Comparison of ENCODE assay signal across 9 mouse cellular contexts in genomic region chr19:5715793-5716688, GRCm38 (mm10). TPM values are rescaled to one million over a fixed set of nuclear protein-coding genes. Genes with fewer than 3 reads are reported as not detected.
DNase-seq lines count a peak whose midpoint lies in the region; ATAC-seq and TF ChIP-seq lines count a peak whose summit lies in the region.
"Had no signal": no experiment of that assay in that cellular context is flagged by ENCODE, and none has a peak within 500 bp of the region (broad histone marks: within the 10 kb centered on the region; RNA-seq: fewer than 3 reads in every experiment).

No protein-coding gene starts in this region.

- 30% methylated on average over 43 of the region's 43 CpGs for WGBS in kidney, embryonic 16.5 days
- WGBS in lung, embryonic 15.5 days = 33% methylated on average over 43 of the region's 43 CpGs

- H3K27ac ChIP-seq in MEL (ENCODE audit: control insufficient read depth, low read depth, low read length) = no peak overlapping the region
- no peak overlapping the region for H3K27ac ChIP-seq in kidney, embryonic 16.5 days (ENCODE audit: low read length)
- H3K27ac ChIP-seq in lung, embryonic 15.5 days = no peak overlapping the region

- no peak for TF ChIP-seq RAD21 in MEL (IDR thresholded peaks at IDR 0.05; ENCODE audit: low read depth, low read length)

- peak; percentile 11 to 31 (median 16); a peak in 3 of 6 replicates for TF ChIP-seq CTCF in MEL (IDR thresholded peaks at IDR 0.05 in 2 of 3, conservative IDR thresholded peaks at IDR 0.05 in 1 of 3; ENCODE audit: control insufficient read depth in 1 of 3, insufficient read depth in 1 of 3, low read depth in 2 of 3, low read length in 3 of 3, poor library complexity in 1 of 3, severe bottlenecking in 1 of 3)

- no peaks in the 10 kb centered on the region for H3K9me3 ChIP-seq in MEL (replicated peaks; ENCODE audit: insufficient read depth, low read length)
- H3K9me3 ChIP-seq in erythroblast, embryonic 14.5 days (ENCODE audit: control insufficient read depth, low read length) = no peaks in the 10 kb centered on the region
- H3K9me3 ChIP-seq in kidney, embryonic 16.5 days (ENCODE audit: low read length) = no peaks in the 10 kb centered on the region
- no peaks in the 10 kb centered on the region for H3K9me3 ChIP-seq in lung, embryonic 15.5 days

- H3K4me3 ChIP-seq in MEL (ENCODE audit: control insufficient read depth in 1 of 2, insufficient read depth in 1 of 2, low read depth in 2 of 2, low read length in 2 of 2) = no peak overlapping the region
- H3K4me3 ChIP-seq in erythroblast, embryonic 14.5 days (replicated peaks) = peak overlapping the region; percentile 45
- H3K4me3 ChIP-seq in kidney, embryonic 16.5 days (ENCODE audit: low read length) = peak overlapping the region; percentile 27
- peak overlapping the region; percentile 5; the same call in 1 of the 2 replicates for H3K4me3 ChIP-seq in lung, embryonic 15.5 days

- no peak for TF ChIP-seq POLR2A in MEL (IDR thresholded peaks at IDR 0.05; ENCODE audit: control insufficient read depth in 1 of 2, insufficient read depth in 1 of 2, low read depth in 1 of 2, low read length in 2 of 2, poor library complexity in 1 of 2)

- peaks cover 3% of the 10 kb centered on the region; the same call in 1 of the 2 replicates for H3K79me2 ChIP-seq in MEL (ENCODE audit: control insufficient read depth, insufficient read depth, low read length, poor library complexity)

- no peaks in the 10 kb centered on the region for H3K27me3 ChIP-seq in MEL (ENCODE audit: control insufficient read depth in 1 of 2, insufficient read depth in 2 of 2, low read length in 2 of 2)
- H3K27me3 ChIP-seq in erythroblast, embryonic 14.5 days (ENCODE audit: control insufficient read depth) = peaks cover 6% of the 10 kb centered on the region; the same call in 1 of the 2 replicates
- no peaks in the 10 kb centered on the region for H3K27me3 ChIP-seq in kidney, embryonic 16.5 days (ENCODE audit: insufficient read depth, low read length)
- no peaks in the 10 kb centered on the region for H3K27me3 ChIP-seq in lung, embryonic 15.5 days

- ATAC-seq in kidney, embryonic 16.5 days (ENCODE audit: low FRiP score, low TSS enrichment) = peak; percentile 33; the same call in 1 of the 2 replicates
- ATAC-seq in lung, embryonic 15.5 days (ENCODE audit: borderline replicate concordance, extremely low read depth, low FRiP score, low TSS enrichment) = peak; percentile 35

- no peak for TF ChIP-seq EP300 in MEL (IDR thresholded peaks at IDR 0.05; ENCODE audit: low read depth in 1 of 2, low read length in 2 of 2)

- H3K36me3 ChIP-seq in MEL (ENCODE audit: control insufficient read depth in 1 of 2, insufficient read depth in 2 of 2, low read length in 2 of 2) = peaks cover 6 to 14% of the 10 kb centered on the region in 2 experiments
- H3K36me3 ChIP-seq in erythroblast, embryonic 14.5 days (ENCODE audit: control insufficient read depth) = peaks cover 100% of the 10 kb centered on the region
- H3K36me3 ChIP-seq in kidney, embryonic 16.5 days (ENCODE audit: insufficient read depth, low read length) = peaks cover 24% of the 10 kb centered on the region
- peaks cover 36% of the 10 kb centered on the region for H3K36me3 ChIP-seq in lung, embryonic 15.5 days

- DNase-seq in gastrocnemius, postnatal 10 days = peak; percentile 32
- no peak for DNase-seq in gastrocnemius, adult 8-10 months (ENCODE audit: low spot score in 2 of 2)
- peak; percentile 38 for DNase-seq in MEL (ENCODE audit: low read depth, low spot score)
- DNase-seq in right cerebral cortex, postnatal 14 days = peak; percentile 60
- no peak for DNase-seq in thymus, postnatal 14 days

- H3K9ac ChIP-seq in MEL (ENCODE audit: control insufficient read depth, low read depth, low read length, poor library complexity, severe bottlenecking) = no peak overlapping the region
- H3K9ac ChIP-seq in kidney, embryonic 16.5 days (replicated peaks; ENCODE audit: low read length) = peak overlapping the region; percentile 4
- no peak overlapping the region for H3K9ac ChIP-seq in lung, embryonic 15.5 days

- H3K4me1 ChIP-seq in MEL (ENCODE audit: control insufficient read depth in 1 of 2, insufficient read depth in 2 of 2, low read length in 2 of 2) = peaks cover 0 to 4% of the 10 kb centered on the region in 2 experiments; a peak in 2 of 4 replicates
- H3K4me1 ChIP-seq in erythroblast, embryonic 14.5 days (ENCODE audit: control insufficient read depth) = peaks cover 97% of the 10 kb centered on the region
- H3K4me1 ChIP-seq in kidney, embryonic 16.5 days (ENCODE audit: insufficient read depth, low read length) = peaks cover 21% of the 10 kb centered on the region
- H3K4me1 ChIP-seq in lung, embryonic 15.5 days = peaks cover 31% of the 10 kb centered on the region

- H3K4me2 ChIP-seq in kidney, embryonic 16.5 days (replicated peaks; ENCODE audit: low read depth, low read length) = peak overlapping the region; percentile 49
- H3K4me2 ChIP-seq in lung, embryonic 15.5 days = peak overlapping the region; percentile 37

TF ChIP-seq in MEL, 35 proteins besides CTCF, POLR2A, EP300 and RAD21:
- TF ChIP-seq ETS1 (IDR thresholded peaks at IDR 0.05; ENCODE audit: low read depth, low read length) (no peak), MAFK (IDR thresholded peaks at IDR 0.05; ENCODE audit: borderline replicate concordance, low read depth, low read length) (no peak), GABPA (IDR thresholded peaks at IDR 0.05; ENCODE audit: low read depth, low read length) (no peak), TCF12 (IDR thresholded peaks at IDR 0.05; ENCODE audit: low read depth, low read length) (no peak), MXI1 (IDR thresholded peaks at IDR 0.05; ENCODE audit: low read depth, low read length) (no peak), BHLHE40 (IDR thresholded peaks at IDR 0.05; ENCODE audit: borderline replicate concordance, low read depth, low read length) (no peak), E2F4 (IDR thresholded peaks at IDR 0.05; ENCODE audit: borderline replicate concordance, low read depth, low read length) (no peak)

RNA-seq across cellular contexts. Expression of gene Ehbp1l1, which starts 10.1 kb away (rescaled TPM):
- total RNA-seq in gastrocnemius, postnatal 10 days (2021) = 100 to 1,000 TPM; 280 to 285 TPM
- total RNA-seq in gastrocnemius, adult 8-10 months (2022) = 100 to 1,000 TPM; 195 to 259 (median 242) TPM
- total RNA-seq in MEL (2012; rRNA removed) = 60.6 and 63.2 TPM in 2 replicates
- 100 to 1,000 TPM in 1 of 2 experiments, 10 to 100 TPM in 1; 77.3 to 113 TPM for polyA plus RNA-seq in MEL (2012; ENCODE audit: insufficient read depth in 1 of 2, insufficient read length in 2 of 2, low read depth in 1 of 2, low replicate concordance in 2 of 2, missing spikeins in 1 of 2)
- polyA plus RNA-seq in erythroblast, embryonic 14.5 days (2012) = 88.4 and 106 TPM in 2 replicates
- 19.5 and 25.0 TPM in 2 replicates for polyA plus RNA-seq in kidney, embryonic 16.5 days (2015; fragmentation: Nextera tagmentation; extraction: Ambion mirVana)
- 23.6 and 24.5 TPM in 2 replicates for polyA plus RNA-seq in lung, embryonic 15.5 days (2015; fragmentation: Nextera tagmentation; extraction: Ambion mirVana)

RNA-seq across cellular contexts. Expression of gene Kcnk7, which starts 11.9 kb away (rescaled TPM):
- not detected for total RNA-seq in gastrocnemius, postnatal 10 days (2021)
- total RNA-seq in gastrocnemius, adult 8-10 months (2022) = not detected
- total RNA-seq in MEL (2012; rRNA removed) = 0.16 and 0.23 TPM in 2 replicates
- under 1 TPM in 1 of 2 experiments, not detected in 1; 0.60 TPM for polyA plus RNA-seq in MEL (2012; ENCODE audit: insufficient read depth in 1 of 2, insufficient read length in 2 of 2, low read depth in 1 of 2, low replicate concordance in 2 of 2, missing spikeins in 1 of 2)
- 0.04 and 0.06 TPM in 2 replicates for polyA plus RNA-seq in erythroblast, embryonic 14.5 days (2012)
- polyA plus RNA-seq in kidney, embryonic 16.5 days (2015; fragmentation: Nextera tagmentation; extraction: Ambion mirVana) = 0.15 and 0.23 TPM in 2 replicates
- 0.69 TPM in 1 of 2 replicates, not detected in the other for polyA plus RNA-seq in lung, embryonic 15.5 days (2015; fragmentation: Nextera tagmentation; extraction: Ambion mirVana)
- total RNA-seq: heart, postnatal 10 days had no signal

RNA-seq across cellular contexts. Expression of gene Fam89b, which starts 13.4 kb away (rescaled TPM):
- total RNA-seq in gastrocnemius, postnatal 10 days (2021) = 10 to 100 TPM; 43.1 to 44.9 TPM
- 10 to 100 TPM; 17.0 to 18.5 (median 18.2) TPM for total RNA-seq in gastrocnemius, adult 8-10 months (2022)
- total RNA-seq in MEL (2012; rRNA removed) = 29.6 and 35.9 TPM in 2 replicates
- 10 to 100 TPM in 1 of 2 experiments, not detected in 1; 60.2 TPM for polyA plus RNA-seq in MEL (2012; ENCODE audit: insufficient read depth in 1 of 2, insufficient read length in 2 of 2, low read depth in 1 of 2, low replicate concordance in 2 of 2, missing spikeins in 1 of 2)
- 33.0 and 41.0 TPM in 2 replicates for polyA plus RNA-seq in erythroblast, embryonic 14.5 days (2012)
- 93.4 and 97.9 TPM in 2 replicates for polyA plus RNA-seq in kidney, embryonic 16.5 days (2015; fragmentation: Nextera tagmentation; extraction: Ambion mirVana)
- polyA plus RNA-seq in lung, embryonic 15.5 days (2015; fragmentation: Nextera tagmentation; extraction: Ambion mirVana) = 105 and 108 TPM in 2 replicates

RNA-seq across cellular contexts. Expression of gene Ltbp3, which starts 24.7 kb away (rescaled TPM):
- 100 to 1,000 TPM in 1 of 2 experiments, 10 to 100 TPM in 1; 88.0 to 113 TPM for total RNA-seq in gastrocnemius, postnatal 10 days (2021)
- 10 to 100 TPM; 32.6 to 42.8 (median 39.2) TPM for total RNA-seq in gastrocnemius, adult 8-10 months (2022)
- total RNA-seq in MEL (2012; rRNA removed) = 0.39 TPM in 1 of 2 replicates, not detected in the other
- polyA plus RNA-seq in MEL (2012; ENCODE audit: insufficient read depth in 1 of 2, insufficient read length in 2 of 2, low read depth in 1 of 2, low replicate concordance in 2 of 2, missing spikeins in 1 of 2) = not detected
- polyA plus RNA-seq in erythroblast, embryonic 14.5 days (2012) = 0.06 and 0.09 TPM in 2 replicates
- 18.1 and 21.5 TPM in 2 replicates for polyA plus RNA-seq in kidney, embryonic 16.5 days (2015; fragmentation: Nextera tagmentation; extraction: Ambion mirVana)
- 47.2 and 54.9 TPM in 2 replicates for polyA plus RNA-seq in lung, embryonic 15.5 days (2015; fragmentation: Nextera tagmentation; extraction: Ambion mirVana)

RNA-seq across cellular contexts. Expression of gene Pcnx3, which starts 27.3 kb away (rescaled TPM):
- total RNA-seq in gastrocnemius, postnatal 10 days (2021) = 10 to 100 TPM; 19.5 to 32.5 TPM
- 10 to 100 TPM; 11.8 to 15.2 (median 13.7) TPM for total RNA-seq in gastrocnemius, adult 8-10 months (2022)
- total RNA-seq in MEL (2012; rRNA removed) = 25.3 and 26.8 TPM in 2 replicates
- 10 to 100 TPM in 1 of 2 experiments, not detected in 1; 76.4 TPM for polyA plus RNA-seq in MEL (2012; ENCODE audit: insufficient read depth in 1 of 2, insufficient read length in 2 of 2, low read depth in 1 of 2, low replicate concordance in 2 of 2, missing spikeins in 1 of 2)
- 43.8 and 46.7 TPM in 2 replicates for polyA plus RNA-seq in erythroblast, embryonic 14.5 days (2012)
- polyA plus RNA-seq in kidney, embryonic 16.5 days (2015; fragmentation: Nextera tagmentation; extraction: Ambion mirVana) = 27.0 and 28.1 TPM in 2 replicates
- 18.2 and 20.9 TPM in 2 replicates for polyA plus RNA-seq in lung, embryonic 15.5 days (2015; fragmentation: Nextera tagmentation; extraction: Ambion mirVana)

Comparison
In these comparisons a context has a peak if more than half of its experiments do, and no peak if none do; other contexts are left out.
1. DNase-seq: peak in gastrocnemius, postnatal 10 days (single experiment), MEL (single experiment) and right cerebral cortex, postnatal 14 days (single experiment); none in gastrocnemius, adult 8-10 months (0 of 2) and thymus, postnatal 14 days (single experiment).
2. H3K4me3 ChIP-seq: peak in erythroblast, embryonic 14.5 days (single experiment), kidney, embryonic 16.5 days (single experiment) and lung, embryonic 15.5 days (single experiment); none in MEL (0 of 2).